Mouse (Mus musculus) forebrain, embryonic 14.5 days (tissue): ENCODE data around the gene Doc2a. TPM values are rescaled to one million over a fixed set of nuclear protein-coding genes. Genes with fewer than 3 reads are reported as not detected.

Experiments used
- ATAC-seq: fragments of 200-750 bp; cut with Nextera tagmentation; 2 replicates; pipeline ENCODE4 v1.8.0; 2017; ENCODE audit warnings: mild to moderate bottlenecking, moderate library complexity
- DNase-seq: peaks from one replicate; pipeline ENCODE4 v3.0.0-alpha.2; 2015; ENCODE audit warnings: low spot score
- H3K27ac ChIP-seq: fragments of 300-500 bp; sonication (generic); 2 replicates; pipeline ENCODE4 v1.5.1; 2014; ENCODE audit warnings: low read depth, mild to moderate bottlenecking, control low read depth, low read length, moderate library complexity
- H3K27me3 ChIP-seq: fragments of 300-500 bp; sonication (generic); replicated peaks from 2 replicates; pipeline ENCODE4 v1.6.1; 2014; ENCODE audit warnings: low read length, control low read depth, mixed read lengths; ENCODE audit not compliant: control insufficient read depth, insufficient read depth
- H3K36me3 ChIP-seq: fragments of 300-500 bp; sonication (generic); 2 replicates; pipeline ENCODE4 v1.6.1; 2014; ENCODE audit warnings: low read length, control low read depth; ENCODE audit not compliant: control insufficient read depth, insufficient read depth
- H3K4me1 ChIP-seq: fragments of 300-500 bp; sonication (generic); 2 replicates; pipeline ENCODE4 v1.6.1; 2014; ENCODE audit warnings: antibody characterized with exemption, low read length, control low read depth; ENCODE audit not compliant: control insufficient read depth, insufficient read depth
- H3K4me2 ChIP-seq: fragments of 300-500 bp; sonication (generic); 2 replicates; pipeline ENCODE4 v1.6.1; 2014; ENCODE audit warnings: mild to moderate bottlenecking, control low read depth, low read length
- H3K4me3 ChIP-seq: fragments of 300-500 bp; sonication (generic); 2 replicates; pipeline ENCODE4 v1.5.1; 2014; ENCODE audit warnings: low read depth, low read length, control low read depth
- H3K9ac ChIP-seq: fragments of 300-500 bp; sonication (generic); 2 replicates; pipeline ENCODE4 v1.6.1; 2014; ENCODE audit warnings: mild to moderate bottlenecking, low read length, control low read depth, moderate library complexity
- H3K9me3 ChIP-seq: fragments of 300-500 bp; sonication (generic); replicated peaks from 2 replicates; pipeline ENCODE4 v1.6.1; 2016; ENCODE audit warnings: low read length, control low read depth, mixed read lengths; ENCODE audit not compliant: control insufficient read depth
- WGBS: fragments of 180-500 bp; shearing (Covaris S2); extraction: QIAGEN DNeasy Blood & Tissue Kit; methylation state at CpG from one replicate; pipeline ENCODE4 v1.1.7; 2014; 5-methylcytosine and 5-hydroxymethylcytosine counted together
- polyA plus RNA-seq: library from polyadenylated mRNA; unstranded; fragments of >200 nt; fragmentation: Nextera tagmentation; extraction: Ambion mirVana; gene quantifications from 2 replicates; pipeline ENCODE4 v1.2.1, GENCODE M21; 2014

Doc2a gene
- polyA plus RNA-seq, 1 experiment from 2014 or later = 4.9 TPM

GRCm38 (mm10) chr7:126870520-126870891 lies 23.3 kb downstream of the Doc2a start:
- 95% methylated on average over 2 of the region's 2 CpGs for WGBS
- H3K27me3 ChIP-seq = no peaks in the 10 kb centered on the region
- H3K36me3 ChIP-seq = peaks cover 100% of the 10 kb centered on the region
- H3K27ac ChIP-seq = no peak overlapping the region
- H3K4me3 ChIP-seq = no peak overlapping the region
- ATAC-seq (no peak), DNase-seq (no peak)
- H3K9me3 ChIP-seq = no peaks in the 10 kb centered on the region
- no peak overlapping the region for H3K4me2 ChIP-seq
- H3K9ac ChIP-seq = no peak overlapping the region
- H3K4me1 ChIP-seq = no peaks in the 10 kb centered on the region

DNA sequence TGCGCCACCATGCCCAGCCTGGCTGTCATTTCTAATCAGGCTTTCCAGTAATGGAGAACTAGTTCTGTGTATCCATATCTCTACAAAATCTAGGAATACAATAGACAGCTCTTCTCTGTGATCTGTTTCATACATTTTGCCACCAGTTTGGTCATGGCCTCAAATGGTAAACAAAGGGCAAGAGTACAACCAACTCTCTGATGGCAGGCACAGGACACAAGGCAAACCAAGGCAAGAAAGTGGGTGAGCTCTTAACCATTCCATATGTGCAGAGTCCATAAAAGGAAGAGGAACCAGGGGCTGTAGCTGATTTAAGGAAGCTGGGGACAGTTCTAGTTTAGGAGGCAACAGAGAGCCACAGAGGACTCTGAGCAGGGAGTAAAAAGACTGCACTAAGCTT lies 30.0 kb downstream of the Doc2a start:
- 100% methylated on average over 1 of the region's 1 CpGs for whole genome bisulfite sequencing
- ATAC-seq (no peak), DNase-seq (no peak)
- H3K27ac ChIP-seq = no peak overlapping the region
- no peaks in the 10 kb centered on the region for H3K27me3 ChIP-seq
- peaks cover 11% of the 10 kb centered on the region for H3K4me1 ChIP-seq
- H3K4me2 ChIP-seq = no peak overlapping the region
- H3K9ac ChIP-seq = no peak overlapping the region
- peaks cover 82% of the 10 kb centered on the region for H3K36me3 ChIP-seq
- H3K9me3 ChIP-seq = no peaks in the 10 kb centered on the region
- H3K4me3 ChIP-seq = no peak overlapping the region

DNA sequence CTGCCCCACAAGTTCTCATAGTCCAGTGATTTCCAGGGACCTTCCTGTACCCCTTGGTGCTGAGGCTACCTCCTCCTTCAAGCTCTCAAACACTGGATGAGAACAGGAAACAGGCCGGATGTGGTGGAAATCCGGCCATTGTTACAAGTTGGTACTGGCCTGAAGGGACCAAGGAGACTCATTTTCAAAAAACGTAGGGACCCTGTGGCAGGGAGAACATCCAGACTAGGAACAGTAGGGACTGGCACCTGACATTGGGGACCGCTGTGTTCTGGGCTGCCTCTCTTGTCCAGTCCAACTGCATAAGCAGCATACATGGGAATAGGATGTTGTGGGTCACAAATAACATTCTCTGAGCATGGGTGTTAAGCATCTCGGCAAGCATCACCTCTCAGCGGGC lies 33.8 kb downstream of the Doc2a start:
- H3K4me1 ChIP-seq = peaks cover 21% of the 10 kb centered on the region
- peak overlapping the region; percentile 48 for H3K9ac ChIP-seq
- no peaks in the 10 kb centered on the region for H3K9me3 ChIP-seq
- DNase-seq (no peak), ATAC-seq (no peak)
- WGBS = 79% methylated on average over 6 of the region's 6 CpGs
- H3K36me3 ChIP-seq = peaks cover 44% of the 10 kb centered on the region
- H3K4me3 ChIP-seq = peak overlapping the region; percentile 47; the same call in 1 of the 2 replicates
- H3K4me2 ChIP-seq = peak overlapping the region; percentile 77
- no peaks in the 10 kb centered on the region for H3K27me3 ChIP-seq
- H3K27ac ChIP-seq = no peak overlapping the region

GRCm38 (mm10) chr7:126883731-126884181 lies 36.5 kb downstream of the Doc2a start:
- WGBS = 0% methylated on average over 14 of the region's 15 CpGs
- Histone ChIP-seq H3K4me2 (peak overlapping the region; percentile 77), H3K27me3 (no peaks in the 10 kb centered on the region), H3K27ac (peak overlapping the region; percentile 92), H3K36me3 (peaks cover 17% of the 10 kb centered on the region), H3K4me1 (peaks cover 21% of the 10 kb centered on the region), H3K9me3 (no peaks in the 10 kb centered on the region), H3K4me3 (peak overlapping the region; percentile 47), H3K9ac (peak overlapping the region; percentile 71)
- no peak for DNase-seq
- no peak for ATAC-seq

DNA sequence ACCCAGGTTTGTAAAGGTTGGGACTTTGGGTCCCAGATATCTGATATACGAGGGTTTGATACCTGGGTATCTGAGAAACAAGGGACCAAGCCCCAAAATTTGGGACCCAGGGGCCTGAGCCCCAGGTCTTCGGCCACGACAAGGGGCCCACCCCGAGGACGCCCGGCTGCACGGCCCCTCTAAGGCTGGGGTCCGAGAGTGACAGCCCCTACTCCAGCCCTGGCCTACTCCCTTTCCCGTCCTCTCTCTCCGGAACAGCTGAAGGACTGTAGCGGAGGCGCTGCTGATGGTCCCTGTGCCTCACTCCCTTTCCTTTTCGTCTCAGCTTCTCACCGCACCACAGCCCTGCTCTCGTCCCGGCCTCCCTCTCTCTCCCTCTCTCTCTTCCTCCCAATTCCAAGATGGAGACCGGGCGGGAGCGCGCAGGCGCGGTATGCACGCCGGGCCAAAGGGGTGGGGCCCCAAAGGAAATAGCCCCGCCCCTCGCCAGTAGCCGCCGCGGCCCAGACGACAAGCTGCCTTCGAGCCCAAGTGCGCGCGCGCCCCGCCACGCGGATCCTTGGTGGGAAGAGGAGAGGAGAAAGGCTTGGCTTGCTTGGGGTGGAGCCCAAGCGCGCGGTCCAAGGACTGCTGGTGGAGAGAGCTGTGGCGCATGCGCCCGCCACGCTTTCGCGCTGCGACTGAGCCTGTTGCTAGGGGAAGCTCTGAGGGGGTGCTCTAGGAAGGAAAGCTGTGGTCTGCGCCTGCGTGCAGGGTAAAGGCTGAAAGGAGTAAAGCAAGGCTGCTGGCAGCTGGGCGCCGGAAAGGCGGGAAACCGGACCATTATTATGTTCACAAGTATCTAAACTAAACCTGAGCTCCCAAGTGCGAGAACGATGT lies 37.3 kb downstream of the Doc2a start, which contains the start of gene Taok2:
Gene Taok2 (minus strand): TSS at position 418 of the 879 bp plus-strand sequence.
- WGBS = under 1% methylated on average over 56 of the region's 56 CpGs
- Histone ChIP-seq H3K4me2 (peak within 1 kb of the TSS; percentile 77), H3K9ac (peak within 1 kb of the TSS; percentile 71), H3K27ac (peak within 1 kb of the TSS; percentile 92), H3K4me3 (peak within 1 kb of the TSS; percentile 47), H3K27me3 (no peaks in the 10 kb centered on the region), H3K4me1 (peaks cover 21% of the 10 kb centered on the region), H3K36me3 (peaks cover 10% of the 10 kb centered on the region), H3K9me3 (no peaks in the 10 kb centered on the region)
- peak; percentile 99 for DNase-seq
- ATAC-seq = peak; percentile 98

GRCm38 (mm10) chr7:126887281-126887680 lies 40.1 kb downstream of the Doc2a start:
- Histone ChIP-seq H3K27me3 (no peaks in the 10 kb centered on the region), H3K9me3 (no peaks in the 10 kb centered on the region), H3K36me3 (peaks cover 9% of the 10 kb centered on the region; the same call in 1 of the 2 replicates), H3K4me2 (no peak overlapping the region), H3K9ac (no peak overlapping the region), H3K4me3 (no peak overlapping the region), H3K27ac (no peak overlapping the region), H3K4me1 (peaks cover 10% of the 10 kb centered on the region)
- WGBS = 94% methylated on average over 5 of the region's 5 CpGs
- DNase-seq (no peak), ATAC-seq (no peak)

- no peak for ATAC-seq
- Histone ChIP-seq H3K36me3 (peaks cover 9% of the 10 kb centered on the region; the same call in 1 of the 2 replicates), H3K27me3 (no peaks in the 10 kb centered on the region), H3K4me3 (no peak overlapping the region), H3K9me3 (no peaks in the 10 kb centered on the region), H3K4me1 (no peaks in the 10 kb centered on the region), H3K4me2 (no peak overlapping the region), H3K9ac (no peak overlapping the region), H3K27ac (no peak overlapping the region)
- 52% methylated on average over 7 of the region's 7 CpGs for WGBS
- no peak for DNase-seq
Observed at GRCm38 (mm10) chr7:126888852-126889251, 41.6 kb downstream of the Doc2a start.

DNA sequence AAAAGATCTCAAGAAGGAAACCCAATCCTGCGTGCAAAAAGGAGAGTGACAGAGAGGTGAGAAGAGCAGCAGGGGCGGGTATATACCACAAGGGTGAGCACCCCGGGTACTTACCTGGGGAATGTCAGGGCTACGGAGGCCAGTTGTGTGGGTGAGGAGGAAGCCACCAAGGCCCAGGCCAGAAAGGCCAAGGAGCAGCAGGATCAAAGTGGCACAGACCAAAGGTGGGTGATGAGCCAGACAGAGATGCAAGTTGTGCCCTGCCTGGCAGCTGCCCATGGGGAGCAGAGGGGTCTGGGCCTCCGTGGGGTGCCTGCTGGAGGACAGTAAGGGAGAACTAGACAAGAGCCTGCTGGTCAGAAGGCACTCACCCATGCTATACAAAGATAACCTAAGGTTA lies 49.7 kb downstream of the Doc2a start:
- no peak for ATAC-seq
- WGBS = 89% methylated on average over 5 of the region's 5 CpGs
- H3K9ac ChIP-seq = no peak overlapping the region

More for the DNA sequence above, 49.7 kb downstream of the Doc2a start:
- H3K9me3 ChIP-seq = no peaks in the 10 kb centered on the region
- peak overlapping the region; percentile 58; the same call in 1 of the 2 replicates for H3K4me2 ChIP-seq
- H3K27me3 ChIP-seq = no peaks in the 10 kb centered on the region
- H3K4me1 ChIP-seq = peaks cover 11% of the 10 kb centered on the region; the same call in 1 of the 2 replicates
- no peaks in the 10 kb centered on the region for H3K36me3 ChIP-seq
- DNase-seq = no peak
- H3K27ac ChIP-seq = no peak overlapping the region
- H3K4me3 ChIP-seq = no peak overlapping the region
